Mouse (Mus musculus): ENCODE results near the gene Mthfd1l. TPM values are rescaled to one million over a fixed set of nuclear protein-coding genes. Genes with fewer than 3 reads are reported as not detected.
A peak's percentile ranks its signal among the peaks of the same experiment; 100 is the strongest.

Mthfd1l gene
- total and polyA plus RNA-seq, 3 experiments, result 0.27 to 0.99 (median 0.77) TPM

DNA sequence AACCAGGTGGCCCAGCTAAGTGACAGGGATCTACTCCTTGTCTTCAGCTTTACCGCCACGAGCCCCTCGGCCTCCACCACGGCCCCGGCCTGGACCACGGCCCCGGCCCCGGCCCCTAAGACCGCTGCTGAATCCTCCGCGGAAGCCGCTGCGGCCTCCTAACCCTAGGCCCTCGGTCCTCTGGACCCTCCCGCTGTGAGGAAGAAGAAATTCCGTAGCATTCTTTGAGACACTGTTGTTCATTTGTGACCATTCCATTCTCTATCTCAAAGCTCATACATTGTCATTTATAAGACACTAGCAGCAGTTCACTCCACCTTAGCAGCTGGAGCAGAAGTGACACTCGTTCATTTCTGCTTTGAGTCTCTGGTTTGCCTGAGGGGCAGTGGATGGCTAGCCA is 26.0 kb upstream of the Mthfd1l start:
- no peak overlapping the region for H3K9ac ChIP-seq (ENCODE audit: low read depth, low read length)
- no peaks in the 10 kb centered on the region for H3K27me3 ChIP-seq (ENCODE audit: control insufficient read depth, insufficient read depth, low read length)
- intact Hi-C loops (cut with DNase I), result no loop called here
- DNase-seq, result no peak
- no peaks in the 10 kb centered on the region for H3K36me3 ChIP-seq (ENCODE audit: control insufficient read depth, insufficient read depth, low read length)
- no peak overlapping the region for H3K4me3 ChIP-seq
- WGBS, result 89% methylated on average over 17 of the region's 17 CpGs
- H3K79me2 ChIP-seq (replicated peaks; ENCODE audit: control insufficient read depth, insufficient read depth, low read length), result no peaks in the 10 kb centered on the region
- no peak for TF ChIP-seq EP300 (IDR thresholded peaks at IDR 0.05; ENCODE audit: insufficient read depth, low read depth, low read length)
- no peak for TF ChIP-seq POLR2A (IDR thresholded peaks at IDR 0.05; ENCODE audit: insufficient read depth, low read depth, low read length)
- no peak for TF ChIP-seq CTCF (IDR thresholded peaks at IDR 0.05)
- no peaks in the 10 kb centered on the region for H3K4me1 ChIP-seq (ENCODE audit: control insufficient read depth, insufficient read depth, low read length)
- no peak overlapping the region for H3K27ac ChIP-seq

DNA sequence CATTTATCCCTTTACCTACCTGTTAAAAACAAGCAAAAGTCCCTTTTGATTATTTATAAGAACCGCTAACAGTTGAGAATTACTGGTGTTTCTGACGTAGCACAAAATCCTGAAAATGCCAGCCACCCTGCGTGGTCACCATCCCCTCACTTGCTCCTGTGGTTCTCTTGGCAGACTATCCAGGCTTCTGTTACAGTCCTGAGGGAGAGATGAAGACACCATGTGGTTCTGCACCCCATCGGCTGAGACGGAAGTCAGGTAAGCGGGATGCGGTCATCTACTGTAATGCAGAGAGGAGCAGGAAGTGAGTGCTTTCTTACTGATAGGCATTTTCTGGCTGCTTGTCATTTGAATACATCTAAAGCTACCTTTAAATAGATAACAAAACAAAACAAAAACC is 25.6 kb upstream of the Mthfd1l start:
- Histone ChIP-seq H3K4me3 (no peak overlapping the region), H3K79me2 (replicated peaks; ENCODE audit: control insufficient read depth, insufficient read depth, low read length) (no peaks in the 10 kb centered on the region), H3K27ac (no peak overlapping the region), H3K36me3 (ENCODE audit: control insufficient read depth, insufficient read depth, low read length) (no peaks in the 10 kb centered on the region), H3K4me1 (ENCODE audit: control insufficient read depth, insufficient read depth, low read length) (no peaks in the 10 kb centered on the region), H3K27me3 (ENCODE audit: control insufficient read depth, insufficient read depth, low read length) (no peaks in the 10 kb centered on the region), H3K9ac (ENCODE audit: low read depth, low read length) (no peak overlapping the region)
- 90% methylated on average over 7 of the region's 7 CpGs for WGBS
- DNase-seq, result no peak
- intact Hi-C loops (cut with DNase I), result no loop called here
- no peak for TF ChIP-seq CTCF (IDR thresholded peaks at IDR 0.05)
- TF ChIP-seq POLR2A (IDR thresholded peaks at IDR 0.05; ENCODE audit: insufficient read depth, low read depth, low read length), result no peak
- no peak for TF ChIP-seq EP300 (IDR thresholded peaks at IDR 0.05; ENCODE audit: insufficient read depth, low read depth, low read length)

DNA sequence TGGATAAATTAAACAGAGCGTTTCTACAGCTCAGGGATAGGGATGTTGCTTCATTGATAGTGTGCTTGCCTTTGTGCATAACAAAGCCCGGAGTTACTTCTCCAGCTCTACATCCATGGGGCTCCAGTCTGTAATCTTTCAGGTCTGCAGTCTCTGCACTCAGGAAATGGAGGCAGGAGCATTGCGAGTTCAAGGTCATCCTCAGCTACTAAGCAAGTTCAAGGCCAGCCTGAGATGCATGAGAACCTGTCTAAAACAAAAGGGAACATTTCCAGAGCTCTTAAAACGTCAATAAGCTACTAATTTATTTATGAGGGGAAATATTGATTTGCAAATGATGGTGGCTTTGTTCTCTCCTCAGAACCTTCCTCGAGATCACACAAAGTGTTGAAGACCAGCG is 23.6 kb upstream of the Mthfd1l start:
- Histone ChIP-seq H3K79me2 (replicated peaks; ENCODE audit: control insufficient read depth, insufficient read depth, low read length) (no peaks in the 10 kb centered on the region), H3K9ac (ENCODE audit: low read depth, low read length) (no peak overlapping the region), H3K4me1 (ENCODE audit: control insufficient read depth, insufficient read depth, low read length) (no peaks in the 10 kb centered on the region), H3K36me3 (ENCODE audit: control insufficient read depth, insufficient read depth, low read length) (no peaks in the 10 kb centered on the region), H3K4me3 (no peak overlapping the region), H3K27ac (no peak overlapping the region), H3K27me3 (ENCODE audit: control insufficient read depth, insufficient read depth, low read length) (no peaks in the 10 kb centered on the region)
- intact Hi-C loops (cut with DNase I), result no loop called here
- DNase-seq, result no peak
- 92% methylated on average over 6 of the region's 6 CpGs for WGBS
- TF ChIP-seq CTCF (IDR thresholded peaks at IDR 0.05), result no peak
- TF ChIP-seq POLR2A (IDR thresholded peaks at IDR 0.05; ENCODE audit: insufficient read depth, low read depth, low read length), result no peak
- TF ChIP-seq EP300 (IDR thresholded peaks at IDR 0.05; ENCODE audit: insufficient read depth, low read depth, low read length), result no peak

DNA sequence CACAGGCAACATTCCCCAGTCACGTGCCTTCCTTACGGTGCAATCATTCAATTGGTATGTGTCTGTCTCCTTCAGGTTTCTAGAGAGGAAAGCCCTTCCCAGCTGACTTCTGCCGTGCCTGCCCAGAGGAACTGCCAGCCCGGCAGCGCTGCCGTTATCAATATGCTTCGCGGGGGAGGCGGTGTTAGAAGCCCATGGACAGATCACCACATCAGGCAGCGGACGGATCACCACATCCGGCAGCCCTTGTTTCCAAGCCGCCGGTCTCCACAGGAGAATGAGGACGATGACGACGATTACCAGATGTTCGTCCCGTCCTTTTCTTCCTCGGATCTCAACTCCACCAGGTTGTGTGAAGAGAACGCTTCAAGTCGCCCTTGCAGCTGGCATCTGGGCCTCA is 16.4 kb upstream of the Mthfd1l start:
- no peak for TF ChIP-seq CTCF (IDR thresholded peaks at IDR 0.05)
- TF ChIP-seq POLR2A (IDR thresholded peaks at IDR 0.05; ENCODE audit: insufficient read depth, low read depth, low read length), result no peak
- no peak for TF ChIP-seq EP300 (IDR thresholded peaks at IDR 0.05; ENCODE audit: insufficient read depth, low read depth, low read length)
- H3K4me1 ChIP-seq (ENCODE audit: control insufficient read depth, insufficient read depth, low read length), result no peaks in the 10 kb centered on the region
- no peak overlapping the region for H3K9ac ChIP-seq (ENCODE audit: low read depth, low read length)
- intact Hi-C loops (cut with DNase I), result no loop called here
- no peak overlapping the region for H3K4me3 ChIP-seq
- no peak overlapping the region for H3K27ac ChIP-seq
- no peaks in the 10 kb centered on the region for H3K36me3 ChIP-seq (ENCODE audit: control insufficient read depth, insufficient read depth, low read length)
- WGBS, result 60% methylated on average over 22 of the region's 22 CpGs
- no peaks in the 10 kb centered on the region for H3K79me2 ChIP-seq (replicated peaks; ENCODE audit: control insufficient read depth, insufficient read depth, low read length)
- no peaks in the 10 kb centered on the region for H3K27me3 ChIP-seq (ENCODE audit: control insufficient read depth, insufficient read depth, low read length)
- no peak for DNase-seq

DNA sequence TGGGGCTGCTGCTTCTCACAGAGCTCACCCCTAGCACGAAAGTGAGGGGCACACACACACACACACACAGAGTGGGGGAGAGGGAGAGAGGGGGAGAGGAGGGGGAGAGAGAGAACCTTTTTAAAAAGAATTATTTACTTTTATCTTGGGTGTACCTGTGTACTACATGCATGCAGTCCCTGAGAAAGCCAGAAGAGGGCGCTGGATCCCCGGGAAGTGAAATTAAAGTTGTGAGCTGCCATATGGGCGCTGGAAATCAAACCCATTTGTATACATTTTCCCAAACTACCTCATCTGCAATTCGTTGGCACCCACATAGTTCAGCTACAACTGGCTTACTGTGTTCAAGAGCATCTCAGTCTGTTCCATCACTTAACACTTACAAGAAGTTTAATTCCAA is 14.3 kb upstream of the Mthfd1l start:
- 85% methylated on average over 5 of the region's 5 CpGs for WGBS
- intact Hi-C loops (cut with DNase I), result no loop called here
- Histone ChIP-seq H3K27me3 (ENCODE audit: control insufficient read depth, insufficient read depth, low read length) (no peaks in the 10 kb centered on the region), H3K36me3 (ENCODE audit: control insufficient read depth, insufficient read depth, low read length) (no peaks in the 10 kb centered on the region), H3K4me1 (ENCODE audit: control insufficient read depth, insufficient read depth, low read length) (no peaks in the 10 kb centered on the region), H3K79me2 (replicated peaks; ENCODE audit: control insufficient read depth, insufficient read depth, low read length) (no peaks in the 10 kb centered on the region), H3K4me3 (no peak overlapping the region), H3K9ac (ENCODE audit: low read depth, low read length) (no peak overlapping the region), H3K27ac (no peak overlapping the region)
- TF ChIP-seq POLR2A (IDR thresholded peaks at IDR 0.05; ENCODE audit: insufficient read depth, low read depth, low read length) (no peak), CTCF (IDR thresholded peaks at IDR 0.05) (peak; percentile 48)
- no peak for DNase-seq

DNA sequence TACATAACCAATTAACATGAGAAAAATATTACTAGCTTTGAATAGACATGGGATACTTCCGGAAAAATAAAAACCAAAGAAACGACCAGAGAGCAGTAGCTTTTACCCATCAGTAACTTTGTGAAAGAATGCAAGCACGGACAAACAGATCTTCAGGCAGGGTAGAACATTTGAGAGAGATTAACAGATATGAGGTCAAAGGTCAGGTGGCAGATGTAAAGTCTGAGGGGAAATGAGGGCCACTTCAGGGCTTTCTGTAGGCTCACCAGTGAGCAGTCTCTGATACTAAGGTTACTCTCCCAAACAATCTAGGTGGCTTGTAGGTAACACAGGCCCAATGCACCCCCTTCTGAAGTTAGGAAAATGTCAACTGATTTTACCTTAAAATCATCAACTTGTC is 3.9 kb upstream of the Mthfd1l start:
- no peaks in the 10 kb centered on the region for H3K27me3 ChIP-seq (ENCODE audit: control insufficient read depth, insufficient read depth, low read length)
- no peak overlapping the region for H3K9ac ChIP-seq (ENCODE audit: low read depth, low read length)
- H3K4me3 ChIP-seq, result no peak overlapping the region
- no peak for DNase-seq
- no peak overlapping the region for H3K27ac ChIP-seq
- no peak for TF ChIP-seq CTCF (IDR thresholded peaks at IDR 0.05)
- TF ChIP-seq POLR2A (IDR thresholded peaks at IDR 0.05; ENCODE audit: insufficient read depth, low read depth, low read length), result no peak
- no peak for TF ChIP-seq EP300 (IDR thresholded peaks at IDR 0.05; ENCODE audit: insufficient read depth, low read depth, low read length)
- H3K79me2 ChIP-seq (replicated peaks; ENCODE audit: control insufficient read depth, insufficient read depth, low read length), result no peaks in the 10 kb centered on the region
- H3K36me3 ChIP-seq (ENCODE audit: control insufficient read depth, insufficient read depth, low read length), result no peaks in the 10 kb centered on the region
- WGBS, result 87% methylated on average over 3 of the region's 3 CpGs
- intact Hi-C loops (cut with DNase I), result no loop called here
- peaks cover 3% of the 10 kb centered on the region; the same call in 1 of the 2 replicates for H3K4me1 ChIP-seq (ENCODE audit: control insufficient read depth, insufficient read depth, low read length)

All from heart, adult 2 months (tissue).